Mouse (Mus musculus) embryonic facial prominence, embryonic 14.5 days (tissue): Measurements from ENCODE around the gene Rnase11. TPM values are rescaled to one million over a fixed set of nuclear protein-coding genes. Genes with fewer than 3 reads are reported as not detected.
"Not testable (repeated sequence)": the region's sequence is repeated elsewhere in the genome, so short reads cannot be mapped to it uniquely, and the experiment has no call there.

Experiments
- ATAC-seq: fragments of 200-750 bp; cut with Nextera tagmentation; 2 replicates; pipeline ENCODE4 v1.8.0; 2017; ENCODE audit warnings: low read depth, moderate number of reproducible peaks, moderate TSS enrichment
- DNase-seq: peaks from one replicate; pipeline ENCODE4 v3.0.0-alpha.2; 2015; ENCODE audit warnings: low spot score
- H3K27ac ChIP-seq: fragments of 300-500 bp; sonication (generic); replicated peaks from 2 replicates; pipeline ENCODE4 v1.5.1; 2014; ENCODE audit warnings: low read depth, mild to moderate bottlenecking, low read length, moderate library complexity
- H3K27me3 ChIP-seq: fragments of 300-500 bp; sonication (generic); replicated peaks from 2 replicates; pipeline ENCODE4 v1.6.1; 2014; ENCODE audit warnings: low read length; ENCODE audit not compliant: control insufficient read depth, insufficient read depth
- H3K36me3 ChIP-seq: fragments of 300-500 bp; sonication (generic); 2 replicates; pipeline ENCODE4 v1.6.1; 2014; ENCODE audit warnings: low read length, mixed read lengths; ENCODE audit not compliant: control insufficient read depth, insufficient read depth
- H3K4me1 ChIP-seq: fragments of 300-500 bp; sonication (generic); 2 replicates; pipeline ENCODE4 v1.6.1; 2014; ENCODE audit warnings: antibody characterized with exemption, low read length; ENCODE audit not compliant: control insufficient read depth, insufficient read depth
- H3K4me2 ChIP-seq: fragments of 300-500 bp; sonication (generic); 2 replicates; pipeline ENCODE4 v1.6.1; 2014; ENCODE audit warnings: low read depth, mild to moderate bottlenecking, low read length, moderate library complexity, mixed read lengths
- H3K4me3 ChIP-seq: fragments of 300-500 bp; sonication (generic); 2 replicates; pipeline ENCODE4 v1.5.1; 2014; ENCODE audit warnings: low read depth, mild to moderate bottlenecking, low read length
- H3K9ac ChIP-seq: fragments of 300-500 bp; sonication (generic); 2 replicates; pipeline ENCODE4 v1.6.1; 2014; ENCODE audit warnings: low read depth, mild to moderate bottlenecking, low read length, moderate library complexity, mixed read lengths
- H3K9me3 ChIP-seq: fragments of 300-500 bp; sonication (generic); 2 replicates; pipeline ENCODE4 v1.6.1; 2016; ENCODE audit warnings: low read length; ENCODE audit not compliant: control insufficient read depth
- WGBS: fragments of 180-500 bp; shearing (Covaris S2); extraction: QIAGEN DNeasy Blood & Tissue Kit; methylation state at CpG from one replicate; pipeline ENCODE4 v1.1.7; 2014; 5-methylcytosine and 5-hydroxymethylcytosine counted together
- polyA plus RNA-seq: library from polyadenylated mRNA; unstranded; fragments of >200 nt; fragmentation: Nextera tagmentation; extraction: Ambion mirVana; gene quantifications from 2 replicates; pipeline ENCODE4 v1.2.1, GENCODE M21; 2014

The Rnase11 gene
- polyA plus RNA-seq, 1 experiment from 2014 or later = not detected

- Histone ChIP-seq H3K27ac (no peak overlapping the region), H3K9me3 (0 out of 2 replicates have a peak, but pooled peaks cover 3% of the 10 kb centered on the region), H3K4me1 (no peaks in the 10 kb centered on the region), H3K4me3 (no peak overlapping the region), H3K27me3 (no peaks in the 10 kb centered on the region), H3K9ac (no peak overlapping the region), H3K4me2 (no peak overlapping the region), H3K36me3 (no peaks in the 10 kb centered on the region)
- 35% methylated on average over 1 of the region's 1 CpGs for WGBS
- DNase-seq (no peak), ATAC-seq (no peak)
These were observed 14.8 kb downstream of the Rnase11 start for GRCm38 (mm10) chr14:51035206-51035605.

GRCm38 (mm10) chr14:51027387-51028155 is 22.4 kb downstream of the Rnase11 start:
- H3K36me3 ChIP-seq = no peaks in the 10 kb centered on the region
- no peak for DNase-seq
- no peak for ATAC-seq

GRCm38 (mm10) chr14:51026391-51027133 is 23.4 kb downstream of the Rnase11 start:
- ATAC-seq = 0 out of 2 replicates have a peak, but pooled peaks have one; percentile 15
- peak; percentile 88 for DNase-seq

More at GRCm38 (mm10) chr14:51027387-51028155, 22.4 kb downstream of the Rnase11 start:
- Histone ChIP-seq H3K4me1 (no peaks in the 10 kb centered on the region), H3K9me3 (0 out of 2 replicates have a peak, but pooled peaks cover 3% of the 10 kb centered on the region), H3K4me2 (no peak overlapping the region), H3K27me3 (no peaks in the 10 kb centered on the region), H3K9ac (no peak overlapping the region), H3K27ac (no peak overlapping the region), H3K4me3 (no peak overlapping the region)
- 48% methylated on average over 3 of the region's 3 CpGs for WGBS

GRCm38 (mm10) chr14:51024820-51025219 is 25.1 kb downstream of the Rnase11 start:
- H3K36me3 ChIP-seq = no peaks in the 10 kb centered on the region
- no peak overlapping the region for H3K9ac ChIP-seq
- H3K27me3 ChIP-seq = no peaks in the 10 kb centered on the region
- no peak overlapping the region for H3K4me2 ChIP-seq
- DNase-seq (no peak), ATAC-seq (no peak)
- H3K4me3 ChIP-seq = no peak overlapping the region
- no peaks in the 10 kb centered on the region for H3K4me1 ChIP-seq
- no peak overlapping the region for H3K27ac ChIP-seq
- WGBS = 79% methylated on average over 1 of the region's 1 CpGs
- H3K9me3 ChIP-seq = no peaks in the 10 kb centered on the region

More at GRCm38 (mm10) chr14:51026391-51027133, 23.4 kb downstream of the Rnase11 start:
- H3K27ac ChIP-seq = no peak overlapping the region
- no peak overlapping the region for H3K4me2 ChIP-seq
- no peaks in the 10 kb centered on the region for H3K36me3 ChIP-seq
- H3K4me1 ChIP-seq = no peaks in the 10 kb centered on the region
- H3K9ac ChIP-seq = no peak overlapping the region
- no peaks in the 10 kb centered on the region for H3K9me3 ChIP-seq
- 34% methylated on average over 5 of the region's 5 CpGs for WGBS
- no peaks in the 10 kb centered on the region for H3K27me3 ChIP-seq
- H3K4me3 ChIP-seq = no peak overlapping the region

GRCm38 (mm10) chr14:51023457-51023856 is 26.5 kb downstream of the Rnase11 start:
- ATAC-seq = no peak
- no peak overlapping the region for H3K4me3 ChIP-seq
- no peak overlapping the region for H3K27ac ChIP-seq
- no peaks in the 10 kb centered on the region for H3K4me1 ChIP-seq
- H3K9me3 ChIP-seq = no peaks in the 10 kb centered on the region
- no peak for DNase-seq
- no peaks in the 10 kb centered on the region for H3K27me3 ChIP-seq
- H3K36me3 ChIP-seq = no peaks in the 10 kb centered on the region
- H3K9ac ChIP-seq = no peak overlapping the region
- WGBS = 77% methylated on average over 4 of the region's 4 CpGs
- H3K4me2 ChIP-seq = no peak overlapping the region

- H3K9ac ChIP-seq = no peak overlapping the region
- ATAC-seq (no peak), DNase-seq (peak; percentile 73)
- H3K9me3 ChIP-seq = no peaks in the 10 kb centered on the region
- H3K36me3 ChIP-seq = no peaks in the 10 kb centered on the region
- no peak overlapping the region for H3K4me2 ChIP-seq
- WGBS = 38% methylated on average over 3 of the region's 3 CpGs
- H3K4me3 ChIP-seq = no peak overlapping the region
- H3K27ac ChIP-seq = no peak overlapping the region
- H3K4me1 ChIP-seq = no peaks in the 10 kb centered on the region
- H3K27me3 ChIP-seq = no peaks in the 10 kb centered on the region
These were observed 32.7 kb downstream of the Rnase11 start for GRCm38 (mm10) chr14:51017256-51017655.

- H3K4me1 ChIP-seq = no peaks in the 10 kb centered on the region
- no peak for DNase-seq
- H3K4me2 ChIP-seq = no peak overlapping the region
- no peak overlapping the region for H3K9ac ChIP-seq
- no peak overlapping the region for H3K4me3 ChIP-seq
- no peak overlapping the region for H3K27ac ChIP-seq
- H3K9me3 ChIP-seq = no peaks in the 10 kb centered on the region
- H3K27me3 ChIP-seq = no peaks in the 10 kb centered on the region
- ATAC-seq = no peak
- no peaks in the 10 kb centered on the region for H3K36me3 ChIP-seq
These were observed 34.2 kb downstream of the Rnase11 start for GRCm38 (mm10) chr14:51015780-51016179.

- not testable (repeated sequence) for ATAC-seq, H3K27ac ChIP-seq, H3K4me2 ChIP-seq, H3K9ac ChIP-seq, H3K36me3 ChIP-seq, H3K27me3 ChIP-seq, H3K4me1 ChIP-seq, DNase-seq, H3K4me3 ChIP-seq, H3K9me3 ChIP-seq
- WGBS = 83% methylated on average over 3 of the region's 3 CpGs
These were observed 35.2 kb downstream of the Rnase11 start for GRCm38 (mm10) chr14:51014724-51015123.
